Mouse (Mus musculus): ENCODE measurements around the gene Gpsm3. TPM values are rescaled to one million over a fixed set of nuclear protein-coding genes. Genes with fewer than 3 reads are reported as not detected.

The Gpsm3 gene
- polyA plus RNA-seq, 1 experiment from 2014 or later, result 241 TPM

- peak; percentile 30 for DNase-seq (ENCODE audit: low spot score)
These were observed 39.0 kb downstream of the Gpsm3 start for GRCm38 (mm10) chr17:34628644-34628967.

- peak; percentile 64 for DNase-seq (ENCODE audit: low spot score)
These were observed 39.7 kb downstream of the Gpsm3 start, which contains the start of gene Prrt1 for GRCm38 (mm10) chr17:34629221-34629751. Gene Prrt1, plus strand, starts transcription at chr17:34629533.

GRCm38 (mm10) chr17:34629796-34630603 lies 40.4 kb downstream of the Gpsm3 start:
- peak; percentile 94 for DNase-seq (ENCODE audit: low spot score)

GRCm38 (mm10) chr17:34630761-34631301 lies 41.2 kb downstream of the Gpsm3 start:
- DNase-seq (ENCODE audit: low spot score), result peak; percentile 73

GRCm38 (mm10) chr17:34631647-34632046 lies 42.0 kb downstream of the Gpsm3 start:
- no peak for DNase-seq (ENCODE audit: low spot score)

- DNase-seq (ENCODE audit: low spot score), result peak; percentile 91
These were observed 42.7 kb downstream of the Gpsm3 start for GRCm38 (mm10) chr17:34632261-34632691.

GRCm38 (mm10) chr17:34635671-34636070 lies 46.1 kb downstream of the Gpsm3 start:
- DNase-seq (ENCODE audit: low spot score), result no peak

GRCm38 (mm10) chr17:34637459-34637858 lies 47.9 kb downstream of the Gpsm3 start:
- DNase-seq (ENCODE audit: low spot score), result no peak

- DNase-seq (ENCODE audit: low spot score), result no peak
These were observed 50.1 kb downstream of the Gpsm3 start for GRCm38 (mm10) chr17:34639461-34640255.

GRCm38 (mm10) chr17:34640778-34641601 lies 51.4 kb downstream of the Gpsm3 start:
- DNase-seq (ENCODE audit: low spot score), result no peak

Other genes with a start within 250 kb of the Gpsm3 start
- 0.22 and 0.27 TPM in 2 replicates for gene Btnl2, start 235.0 kb upstream of the Gpsm3 start, polyA plus RNA-seq (2015; fragmentation: Nextera tagmentation; extraction: Ambion mirVana)
- gene Btnl1, start 212.7 kb upstream of the Gpsm3 start, polyA plus RNA-seq (2015; fragmentation: Nextera tagmentation; extraction: Ambion mirVana), result 0.27 and 0.29 TPM in 2 replicates
- 0.71 and 0.94 TPM in 2 replicates for gene BC051142, start 191.0 kb upstream of the Gpsm3 start, polyA plus RNA-seq (2015; fragmentation: Nextera tagmentation; extraction: Ambion mirVana)
- gene Btnl4, start 112.5 kb upstream of the Gpsm3 start, polyA plus RNA-seq (2015; fragmentation: Nextera tagmentation; extraction: Ambion mirVana), result 0.09 and 0.13 TPM in 2 replicates
- 0.12 and 0.20 TPM in 2 replicates for gene Btnl6, start 72.5 kb upstream of the Gpsm3 start, polyA plus RNA-seq (2015; fragmentation: Nextera tagmentation; extraction: Ambion mirVana)
- 1.4 and 2.0 TPM in 2 replicates for gene Notch4, start 25.5 kb upstream of the Gpsm3 start, polyA plus RNA-seq (2015; fragmentation: Nextera tagmentation; extraction: Ambion mirVana)
- gene Pbx2, start 1.5 kb downstream of the Gpsm3 start, polyA plus RNA-seq (2015; fragmentation: Nextera tagmentation; extraction: Ambion mirVana), result 10.4 and 13.3 TPM in 2 replicates
- 2.5 and 4.0 TPM in 2 replicates for gene Ager, start 8.1 kb downstream of the Gpsm3 start, polyA plus RNA-seq (2015; fragmentation: Nextera tagmentation; extraction: Ambion mirVana)
- 135 and 144 TPM in 2 replicates for gene Rnf5, start 13.9 kb downstream of the Gpsm3 start, polyA plus RNA-seq (2015; fragmentation: Nextera tagmentation; extraction: Ambion mirVana)
- 37.5 and 44.9 TPM in 2 replicates for gene Agpat1, start 14.5 kb downstream of the Gpsm3 start, polyA plus RNA-seq (2015; fragmentation: Nextera tagmentation; extraction: Ambion mirVana)
- 3.1 and 3.3 TPM in 2 replicates for gene Egfl8, start 26.2 kb downstream of the Gpsm3 start, polyA plus RNA-seq (2015; fragmentation: Nextera tagmentation; extraction: Ambion mirVana)
- 38.4 and 45.5 TPM in 2 replicates for gene Ppt2, start 38.7 kb downstream of the Gpsm3 start, polyA plus RNA-seq (2015; fragmentation: Nextera tagmentation; extraction: Ambion mirVana)
- gene Prrt1, start 39.7 kb downstream of the Gpsm3 start, polyA plus RNA-seq (2015; fragmentation: Nextera tagmentation; extraction: Ambion mirVana), result 37.4 and 39.4 TPM in 2 replicates
- gene Fkbpl, start 55.0 kb downstream of the Gpsm3 start, polyA plus RNA-seq (2015; fragmentation: Nextera tagmentation; extraction: Ambion mirVana), result 12.5 TPM in 2 replicates
- gene Atf6b, start 57.3 kb downstream of the Gpsm3 start, polyA plus RNA-seq (2015; fragmentation: Nextera tagmentation; extraction: Ambion mirVana), result 56.6 and 60.8 TPM in 2 replicates
- 0.54 and 0.59 TPM in 2 replicates for gene Tnxb, start 80.7 kb downstream of the Gpsm3 start, polyA plus RNA-seq (2015; fragmentation: Nextera tagmentation; extraction: Ambion mirVana)
- gene C4b, start 154.1 kb downstream of the Gpsm3 start, polyA plus RNA-seq (2015; fragmentation: Nextera tagmentation; extraction: Ambion mirVana), result 0.32 and 0.49 TPM in 2 replicates
- gene Cyp21a1, start 214.8 kb downstream of the Gpsm3 start, polyA plus RNA-seq (2015; fragmentation: Nextera tagmentation; extraction: Ambion mirVana), result not detected in 2 replicates
- 39.3 and 48.6 TPM in 2 replicates for gene Stk19, start 247.1 kb downstream of the Gpsm3 start, polyA plus RNA-seq (2015; fragmentation: Nextera tagmentation; extraction: Ambion mirVana)
- 48.8 and 53.3 TPM in 2 replicates for gene Dxo, start 247.2 kb downstream of the Gpsm3 start, polyA plus RNA-seq (2015; fragmentation: Nextera tagmentation; extraction: Ambion mirVana)